ENCODE assay signal across 26 mouse cellular contexts in genomic region chr17:85584573-85584972, GRCm38 (mm10). TPM values are rescaled to one million over a fixed set of nuclear protein-coding genes. Genes with fewer than 3 reads are reported as not detected.
DNase-seq lines count a peak whose midpoint lies in the region; ATAC-seq and TF ChIP-seq lines count a peak whose summit lies in the region.
"Had no signal": no experiment of that assay in that cellular context is flagged by ENCODE, and none has a peak within 500 bp of the region (broad histone marks: within the 10 kb centered on the region; RNA-seq: fewer than 3 reads in every experiment).

No protein-coding gene starts in this region.

- no peaks in the 10 kb centered on the region for H3K36me3 ChIP-seq in forebrain, embryonic 10.5 days (replicated peaks)
- no peaks in the 10 kb centered on the region for H3K36me3 ChIP-seq in forebrain, postnatal 0 days (ENCODE audit: insufficient read depth)
- no peaks in the 10 kb centered on the region for H3K36me3 ChIP-seq in hindbrain, embryonic 11.5 days (ENCODE audit: control insufficient read depth, insufficient read depth, low read length)
- no peaks in the 10 kb centered on the region for H3K36me3 ChIP-seq in hindbrain, embryonic 14.5 days (replicated peaks; ENCODE audit: control insufficient read depth, insufficient read depth)
- no peaks in the 10 kb centered on the region for H3K36me3 ChIP-seq in midbrain, embryonic 13.5 days
- no peaks in the 10 kb centered on the region for H3K36me3 ChIP-seq in midbrain, embryonic 16.5 days (ENCODE audit: control insufficient read depth, insufficient read depth, low read length)
- H3K36me3 ChIP-seq: heart, embryonic 12.5 days; hindbrain, embryonic 15.5 days had no signal

- H3K9me3 ChIP-seq in forebrain, embryonic 10.5 days = no peaks in the 10 kb centered on the region
- H3K9me3 ChIP-seq in forebrain, postnatal 0 days (ENCODE audit: low read length) = no peaks in the 10 kb centered on the region
- H3K9me3 ChIP-seq in hindbrain, embryonic 11.5 days (ENCODE audit: control insufficient read depth, low read length) = no peaks in the 10 kb centered on the region
- no peaks in the 10 kb centered on the region for H3K9me3 ChIP-seq in hindbrain, embryonic 14.5 days (ENCODE audit: control insufficient read depth, low read length)
- no peaks in the 10 kb centered on the region for H3K9me3 ChIP-seq in midbrain, embryonic 13.5 days
- no peaks in the 10 kb centered on the region for H3K9me3 ChIP-seq in midbrain, embryonic 16.5 days (replicated peaks; ENCODE audit: control insufficient read depth, low read length, poor library complexity, severe bottlenecking)
- H3K9me3 ChIP-seq: heart, embryonic 12.5 days; hindbrain, embryonic 15.5 days had no signal

- no peak overlapping the region for H3K4me3 ChIP-seq in forebrain, embryonic 10.5 days
- H3K4me3 ChIP-seq in forebrain, postnatal 0 days (ENCODE audit: low read depth, low read length) = no peak overlapping the region
- no peak overlapping the region for H3K4me3 ChIP-seq in hindbrain, embryonic 11.5 days (ENCODE audit: low read depth, low read length)
- no peak overlapping the region for H3K4me3 ChIP-seq in hindbrain, embryonic 14.5 days (replicated peaks; ENCODE audit: low read length)
- no peak overlapping the region for H3K4me3 ChIP-seq in midbrain, embryonic 13.5 days (replicated peaks)
- no peak overlapping the region for H3K4me3 ChIP-seq in midbrain, embryonic 16.5 days (ENCODE audit: low read depth, low read length)
- no peak overlapping the region for H3K4me3 ChIP-seq in layer of hippocampus, adult 2 months
- H3K4me3 ChIP-seq: heart, adult 2 months; heart, embryonic 12.5 days; hindbrain, embryonic 15.5 days had no signal

- TF ChIP-seq CTCF in forebrain, postnatal 0 days (IDR thresholded peaks at IDR 0.05; ENCODE audit: low read depth) = no peak
- TF ChIP-seq CTCF in layer of hippocampus, adult 2 months (conservative IDR thresholded peaks at IDR 0.05) = no peak

- no peak for ATAC-seq in forebrain, postnatal 0 days
- ATAC-seq in hindbrain, embryonic 11.5 days (ENCODE audit: low FRiP score) = no peak
- ATAC-seq in hindbrain, embryonic 14.5 days (ENCODE audit: low FRiP score) = no peak
- ATAC-seq in midbrain, embryonic 13.5 days = 0 out of 2 replicates have a peak, but pooled peaks have one; percentile 27
- ATAC-seq in midbrain, embryonic 16.5 days = no peak
- ATAC-seq: activated CD4-positive, CD25-positive, alpha-beta regulatory T cell, adult 4 months; forebrain, embryonic 16.5 days; intestine, postnatal 0 days had no signal

- 59% methylated on average over 7 of the region's 7 CpGs for WGBS in forebrain, embryonic 10.5 days
- 50% methylated on average over 7 of the region's 7 CpGs for WGBS in forebrain, postnatal 0 days
- 63% methylated on average over 7 of the region's 7 CpGs for WGBS in hindbrain, embryonic 11.5 days
- WGBS in hindbrain, embryonic 14.5 days = 68% methylated on average over 7 of the region's 7 CpGs
- WGBS in midbrain, embryonic 13.5 days = 53% methylated on average over 7 of the region's 7 CpGs
- 50% methylated on average over 7 of the region's 7 CpGs for WGBS in midbrain, embryonic 16.5 days

- 0 out of 2 replicates have a peak overlapping the region, but pooled peaks have one; percentile 52 for H3K27ac ChIP-seq in forebrain, embryonic 10.5 days
- H3K27ac ChIP-seq in forebrain, postnatal 0 days (ENCODE audit: low read depth, low read length) = no peak overlapping the region
- no peak overlapping the region for H3K27ac ChIP-seq in hindbrain, embryonic 11.5 days (ENCODE audit: low read depth, low read length)
- H3K27ac ChIP-seq in hindbrain, embryonic 14.5 days = no peak overlapping the region
- no peak overlapping the region for H3K27ac ChIP-seq in midbrain, embryonic 13.5 days
- H3K27ac ChIP-seq in midbrain, embryonic 16.5 days (ENCODE audit: low read length) = no peak overlapping the region
- no peak overlapping the region for H3K27ac ChIP-seq in layer of hippocampus, adult 2 months
- H3K27ac ChIP-seq: heart, adult 2 months; hindbrain, embryonic 15.5 days had no signal

- H3K9ac ChIP-seq in forebrain, postnatal 0 days = no peak overlapping the region
- no peak overlapping the region for H3K9ac ChIP-seq in hindbrain, embryonic 11.5 days (ENCODE audit: low read depth, low read length)
- no peak overlapping the region for H3K9ac ChIP-seq in hindbrain, embryonic 14.5 days
- no peak overlapping the region for H3K9ac ChIP-seq in midbrain, embryonic 13.5 days (replicated peaks)
- H3K9ac ChIP-seq in midbrain, embryonic 16.5 days (ENCODE audit: low read depth, low read length) = no peak overlapping the region
- H3K9ac ChIP-seq: heart, embryonic 12.5 days; hindbrain, embryonic 15.5 days had no signal

- H3K4me2 ChIP-seq in forebrain, postnatal 0 days (ENCODE audit: low read depth) = no peak overlapping the region
- H3K4me2 ChIP-seq in hindbrain, embryonic 11.5 days (replicated peaks; ENCODE audit: low read depth, low read length) = no peak overlapping the region
- no peak overlapping the region for H3K4me2 ChIP-seq in hindbrain, embryonic 14.5 days (replicated peaks)
- H3K4me2 ChIP-seq in midbrain, embryonic 13.5 days (replicated peaks) = no peak overlapping the region
- no peak overlapping the region for H3K4me2 ChIP-seq in midbrain, embryonic 16.5 days (ENCODE audit: low read length)
- H3K4me2 ChIP-seq: heart, embryonic 12.5 days; hindbrain, embryonic 15.5 days had no signal

- H3K4me1 ChIP-seq in forebrain, embryonic 10.5 days = peaks cover 6% of the 10 kb centered on the region; the same call in 1 of the 2 replicates
- H3K4me1 ChIP-seq in forebrain, postnatal 0 days (ENCODE audit: insufficient read depth) = no peaks in the 10 kb centered on the region
- H3K4me1 ChIP-seq in hindbrain, embryonic 11.5 days (replicated peaks; ENCODE audit: control insufficient read depth, insufficient read depth, low read length) = no peaks in the 10 kb centered on the region
- no peaks in the 10 kb centered on the region for H3K4me1 ChIP-seq in hindbrain, embryonic 14.5 days (replicated peaks; ENCODE audit: control insufficient read depth, insufficient read depth, low read length)
- H3K4me1 ChIP-seq in midbrain, embryonic 13.5 days (replicated peaks) = no peaks in the 10 kb centered on the region
- H3K4me1 ChIP-seq in midbrain, embryonic 16.5 days (ENCODE audit: control insufficient read depth, insufficient read depth, low read length) = no peaks in the 10 kb centered on the region
- H3K4me1 ChIP-seq: heart, embryonic 12.5 days; hindbrain, embryonic 15.5 days had no signal

- no peak for DNase-seq in forebrain, embryonic 10.5 days (ENCODE audit: extremely low spot score, low spot score)
- DNase-seq in forebrain, postnatal 0 days = no peak
- DNase-seq in hindbrain, embryonic 11.5 days (ENCODE audit: low spot score) = peak; percentile 8
- no peak for DNase-seq in hindbrain, embryonic 14.5 days (ENCODE audit: low spot score)
- peak; percentile 85 for DNase-seq in retina, postnatal 1 day
- no peak for DNase-seq in layer of hippocampus, adult 2 months (ENCODE audit: low spot score in 2 of 2)
- DNase-seq: adrenal gland, postnatal 14 days; cerebellum, adult 18-20 months; cerebellum, adult 9-11 months; cerebellum, postnatal 36 days; gastrocnemius, postnatal 14 days; heart, adult 2 months; heart, postnatal 36 days had no signal

- H3K27me3 ChIP-seq in forebrain, embryonic 10.5 days (ENCODE audit: poor library complexity, severe bottlenecking) = peaks cover 7% of the 10 kb centered on the region; the same call in 1 of the 2 replicates
- no peaks in the 10 kb centered on the region for H3K27me3 ChIP-seq in forebrain, postnatal 0 days (ENCODE audit: insufficient read depth, low read length)
- H3K27me3 ChIP-seq in hindbrain, embryonic 11.5 days (ENCODE audit: control insufficient read depth, insufficient read depth, low read length) = no peaks in the 10 kb centered on the region
- H3K27me3 ChIP-seq in hindbrain, embryonic 14.5 days (ENCODE audit: control insufficient read depth, insufficient read depth, low read length) = no peaks in the 10 kb centered on the region
- H3K27me3 ChIP-seq in midbrain, embryonic 13.5 days = no peaks in the 10 kb centered on the region
- H3K27me3 ChIP-seq in midbrain, embryonic 16.5 days (ENCODE audit: control insufficient read depth, insufficient read depth, low read depth, low read length) = no peaks in the 10 kb centered on the region
- H3K27me3 ChIP-seq: hindbrain, embryonic 15.5 days had no signal

RNA-seq across cellular contexts. Expression of gene Six3, which starts 28.8 kb away (rescaled TPM):
- polyA plus RNA-seq in forebrain, embryonic 10.5 days (2016; fragmentation: Nextera tagmentation; extraction: Ambion mirVana) = 13.1 and 15.5 TPM in 2 replicates
- total RNA-seq in forebrain, postnatal 0 days (2014; rRNA removed) = 3.5 and 12.0 TPM in 2 replicates
- polyA plus RNA-seq in forebrain, postnatal 0 days (2015; fragmentation: Nextera tagmentation; extraction: Ambion mirVana) = 9.5 and 16.6 TPM in 2 replicates
- 0.09 and 0.18 TPM in 2 replicates for polyA plus RNA-seq in hindbrain, embryonic 11.5 days (2014; fragmentation: Nextera tagmentation; extraction: Ambion mirVana)
- 0.52 TPM in 1 of 2 replicates, not detected in the other for polyA plus RNA-seq in hindbrain, embryonic 14.5 days (2014; fragmentation: Nextera tagmentation; extraction: Ambion mirVana)
- 15.6 and 21.9 TPM in 2 replicates for polyA plus RNA-seq in midbrain, embryonic 13.5 days (2015; fragmentation: Nextera tagmentation; extraction: Ambion mirVana)
- 19.1 and 24.2 TPM in 2 replicates for polyA plus RNA-seq in midbrain, embryonic 16.5 days (2015; fragmentation: Nextera tagmentation; extraction: Ambion mirVana)
- total RNA-seq in layer of hippocampus, adult 2 months (2021) = under 1 TPM in 1 of 2 experiments, not detected in 1; 0.20 TPM
- total RNA-seq: adrenal gland, adult 18-20 months; adrenal gland, postnatal 14 days; gastrocnemius, adult 18-20 months; gastrocnemius, postnatal 14 days; heart, adult 2 months; heart, postnatal 36 days; MEL had no signal
- polyA plus RNA-seq: activated CD4-positive, CD25-positive, alpha-beta regulatory T cell, adult 4 months; C2C12; gonadal fat pad, adult 2 months; heart, embryonic 12.5 days; heart, embryonic 16.5 days; intestine, postnatal 0 days had no signal

Comparison
In these comparisons a context has a peak if more than half of its experiments do, and no peak if none do; other contexts are left out.
1. DNase-seq: peak in hindbrain, embryonic 11.5 days (single experiment) and retina, postnatal 1 day (single experiment); none in forebrain, embryonic 10.5 days (single experiment), forebrain, postnatal 0 days (single experiment), hindbrain, embryonic 14.5 days (single experiment) and layer of hippocampus, adult 2 months (0 of 2).